Mouse (Mus musculus) lung, adult 2 months (tissue): ENCODE measurements around the gene Cby3.

Experiments used
- CTCF ChIP-seq: fragments of 200-500 bp; IDR thresholded peaks from 2 replicates; pipeline ENCODE4 v1.5.1; 2011; ENCODE audit warnings: mild to moderate bottlenecking, low read length, control low read depth; ENCODE audit not compliant: insufficient read depth
- POLR2A ChIP-seq: fragments of 200-500 bp; IDR thresholded peaks from 2 replicates; pipeline ENCODE4 v1.6.1; 2011; ENCODE audit warnings: low read depth, mild to moderate bottlenecking, control low read depth, low read length, borderline replicate concordance; ENCODE audit errors: extremely low read depth

DNA sequence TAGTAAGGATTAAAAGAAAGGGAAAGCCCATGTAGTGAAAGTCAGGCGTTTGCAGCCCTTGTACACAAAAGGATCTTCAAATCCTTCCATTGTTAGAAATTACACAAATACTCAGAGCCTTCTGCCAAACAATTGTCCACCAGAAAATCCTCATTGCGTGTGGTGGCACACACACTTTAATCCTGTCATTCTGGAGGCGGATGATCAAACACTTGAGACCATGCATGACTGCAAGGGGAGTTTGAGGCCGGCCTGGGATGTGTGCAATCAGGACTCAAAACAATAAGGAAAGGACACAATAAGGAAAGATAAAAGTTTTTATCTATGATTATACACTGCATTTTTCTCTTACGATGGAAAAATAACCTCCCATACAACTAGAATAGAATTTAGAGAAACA is 21.2 kb downstream of the Cby3 start:
- TF ChIP-seq CTCF = no peak
- no peak for TF ChIP-seq POLR2A
